Mouse (Mus musculus) ES-E14 (cell line): Measurements from ENCODE around the gene Cdkn2b.

ENCODE experiments used
- MAFK ChIP-seq: IDR thresholded peaks from 2 replicates; pipeline ENCODE4 v1.6.1; 2014; ENCODE audit warnings: mild to moderate bottlenecking, low read depth, low read length, inconsistent platforms; ENCODE audit not compliant: insufficient read depth
- ZNF384 ChIP-seq: IDR thresholded peaks from 2 replicates; pipeline ENCODE4 v1.6.1; 2012; ENCODE audit warnings: low read depth, low read length, inconsistent platforms

- TF ChIP-seq ZNF384 (no peak), MAFK (no peak)
These were observed 39.6 kb upstream of the Cdkn2b start for GRCm38 (mm10) chr4:89350391-89350790.
